Mouse (Mus musculus): ENCODE results near the gene Cyfip2.

DNA sequence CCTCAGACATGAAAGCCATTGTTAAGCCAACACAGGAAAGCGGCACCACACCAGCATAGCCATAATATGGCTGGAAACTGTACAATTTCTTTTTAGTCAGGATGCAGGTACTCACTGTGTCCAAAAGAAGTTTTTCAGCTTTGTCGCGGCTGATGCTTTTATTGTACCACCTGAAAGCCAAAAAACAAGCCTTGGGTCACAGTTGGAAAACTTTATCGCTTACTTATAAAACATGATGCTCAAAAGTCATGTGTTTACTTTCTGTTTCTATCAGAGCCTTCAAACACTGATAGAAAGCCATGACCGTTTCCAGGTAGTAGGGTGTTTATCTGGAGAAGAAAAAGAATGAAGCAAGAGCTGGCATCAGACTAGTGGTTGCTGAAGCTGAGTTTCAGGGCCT, 35.1 kb upstream of the Cyfip2 start:
- TF ChIP-seq CTCF (IDR thresholded peaks at IDR 0.05; ENCODE audit: insufficient read depth, low read depth, low read length) (no peak), POLR2A (IDR thresholded peaks at IDR 0.05; ENCODE audit: insufficient read depth, low read depth, low read length) (no peak)

Data from olfactory bulb, adult 2 months (tissue).